Mouse (Mus musculus) embryo, embryonic 11.5 days (tissue): ENCODE data around the gene Ly6g6c.

Source experiments
- DNase-seq: peaks from one replicate; pipeline ENCODE4 v3.0.0-alpha.2; 2012; ENCODE audit warnings: low read depth, low spot score

Gene Ly6g6c

GRCm38 (mm10) chr17:35115046-35116019, 50.1 kb downstream of the Ly6g6c start, which contains the start of gene Ly6g5b:
TSS of gene Ly6g5b (minus strand) at chr17:35115428.
- DNase-seq = no peak
